Mouse (Mus musculus): Measurements from ENCODE around the gene Esrrg. TPM values are rescaled to one million over a fixed set of nuclear protein-coding genes. Genes with fewer than 3 reads are reported as not detected.
A peak's percentile ranks its signal among the peaks of the same experiment; 100 is the strongest.

Gene Esrrg
- polyA plus RNA-seq, 1 experiment from 2014 or later: 1.8 TPM

- TF ChIP-seq CTCF (IDR thresholded peaks at IDR 0.05; ENCODE audit: low read depth): no peak
These were observed 447.3 kb downstream of the Esrrg start for GRCm38 (mm10) chr1:188055888-188056287.

GRCm38 (mm10) chr1:188057892-188058291 is 449.3 kb downstream of the Esrrg start:
- no peak for ATAC-seq (ENCODE audit: insufficient read depth)
- WGBS: 62% methylated on average over 4 of the region's 4 CpGs
- no peaks in the 10 kb centered on the region for H3K9me3 ChIP-seq (ENCODE audit: low read depth, low read length)

More at GRCm38 (mm10) chr1:188055888-188056287, 447.3 kb downstream of the Esrrg start:
- no peak overlapping the region for H3K4me2 ChIP-seq
- WGBS: 53% methylated on average over 3 of the region's 3 CpGs
- H3K9ac ChIP-seq: no peak overlapping the region
- no peaks in the 10 kb centered on the region for H3K9me3 ChIP-seq (ENCODE audit: low read depth, low read length)
- ATAC-seq (ENCODE audit: insufficient read depth): 0 out of 2 replicates have a peak, but pooled peaks have one; percentile 52
- H3K27ac ChIP-seq (ENCODE audit: low read depth): no peak overlapping the region
- H3K4me3 ChIP-seq (ENCODE audit: low read depth, low read length): no peak overlapping the region
- no peaks in the 10 kb centered on the region for H3K4me1 ChIP-seq (ENCODE audit: insufficient read depth)
- no peaks in the 10 kb centered on the region for H3K36me3 ChIP-seq (ENCODE audit: insufficient read depth)
- H3K27me3 ChIP-seq (ENCODE audit: insufficient read depth, low read length): no peaks in the 10 kb centered on the region
- DNase-seq: peak; percentile 49

GRCm38 (mm10) chr1:188059006-188059405 is 450.4 kb downstream of the Esrrg start:
- Histone ChIP-seq H3K4me2 (no peak overlapping the region), H3K27me3 (ENCODE audit: insufficient read depth, low read length) (no peaks in the 10 kb centered on the region), H3K36me3 (ENCODE audit: insufficient read depth) (no peaks in the 10 kb centered on the region), H3K4me1 (ENCODE audit: insufficient read depth) (no peaks in the 10 kb centered on the region), H3K9me3 (ENCODE audit: low read depth, low read length) (no peaks in the 10 kb centered on the region), H3K27ac (ENCODE audit: low read depth) (no peak overlapping the region), H3K4me3 (ENCODE audit: low read depth, low read length) (no peak overlapping the region), H3K9ac (no peak overlapping the region)
- DNase-seq (no peak), ATAC-seq (ENCODE audit: insufficient read depth) (no peak)
- no peak for TF ChIP-seq CTCF (IDR thresholded peaks at IDR 0.05; ENCODE audit: low read depth)
- WGBS: 78% methylated on average over 6 of the region's 6 CpGs

More at GRCm38 (mm10) chr1:188057892-188058291, 449.3 kb downstream of the Esrrg start:
- Histone ChIP-seq H3K4me1 (ENCODE audit: insufficient read depth) (no peaks in the 10 kb centered on the region), H3K4me2 (no peak overlapping the region), H3K9ac (no peak overlapping the region), H3K27ac (ENCODE audit: low read depth) (no peak overlapping the region), H3K27me3 (ENCODE audit: insufficient read depth, low read length) (no peaks in the 10 kb centered on the region), H3K4me3 (ENCODE audit: low read depth, low read length) (no peak overlapping the region), H3K36me3 (ENCODE audit: insufficient read depth) (no peaks in the 10 kb centered on the region)
- no peak for TF ChIP-seq CTCF (IDR thresholded peaks at IDR 0.05; ENCODE audit: low read depth)
- DNase-seq: no peak

GRCm38 (mm10) chr1:188060493-188060892 is 451.9 kb downstream of the Esrrg start:
- TF ChIP-seq CTCF (IDR thresholded peaks at IDR 0.05; ENCODE audit: low read depth): no peak
- no peak overlapping the region for H3K4me3 ChIP-seq (ENCODE audit: low read depth, low read length)
- DNase-seq (no peak), ATAC-seq (ENCODE audit: insufficient read depth) (no peak)
- no peaks in the 10 kb centered on the region for H3K4me1 ChIP-seq (ENCODE audit: insufficient read depth)
- WGBS: 82% methylated on average over 7 of the region's 7 CpGs
- H3K27ac ChIP-seq (ENCODE audit: low read depth): no peak overlapping the region
- H3K27me3 ChIP-seq (ENCODE audit: insufficient read depth, low read length): no peaks in the 10 kb centered on the region
- no peaks in the 10 kb centered on the region for H3K36me3 ChIP-seq (ENCODE audit: insufficient read depth)
- no peaks in the 10 kb centered on the region for H3K9me3 ChIP-seq (ENCODE audit: low read depth, low read length)
- no peak overlapping the region for H3K4me2 ChIP-seq
- H3K9ac ChIP-seq: no peak overlapping the region

- DNase-seq (no peak), ATAC-seq (ENCODE audit: insufficient read depth) (no peak)
- H3K9ac ChIP-seq: no peak overlapping the region
- no peak overlapping the region for H3K27ac ChIP-seq (ENCODE audit: low read depth)
- no peak overlapping the region for H3K4me2 ChIP-seq
- 51% methylated on average over 9 of the region's 9 CpGs for WGBS
- H3K9me3 ChIP-seq (ENCODE audit: low read depth, low read length): no peaks in the 10 kb centered on the region
- H3K4me3 ChIP-seq (ENCODE audit: low read depth, low read length): no peak overlapping the region
- H3K4me1 ChIP-seq (ENCODE audit: insufficient read depth): no peaks in the 10 kb centered on the region
- no peaks in the 10 kb centered on the region for H3K27me3 ChIP-seq (ENCODE audit: insufficient read depth, low read length)
- TF ChIP-seq CTCF (IDR thresholded peaks at IDR 0.05; ENCODE audit: low read depth): no peak
- no peaks in the 10 kb centered on the region for H3K36me3 ChIP-seq (ENCODE audit: insufficient read depth)
These were observed 460.2 kb downstream of the Esrrg start for GRCm38 (mm10) chr1:188068833-188069232.

GRCm38 (mm10) chr1:188069849-188070248 is 461.3 kb downstream of the Esrrg start:
- H3K4me2 ChIP-seq: no peak overlapping the region

GRCm38 (mm10) chr1:188077561-188078195 is 469.1 kb downstream of the Esrrg start:
- DNase-seq (no peak), ATAC-seq (ENCODE audit: insufficient read depth) (no peak)
- no peak for TF ChIP-seq CTCF (IDR thresholded peaks at IDR 0.05; ENCODE audit: low read depth)
- Histone ChIP-seq H3K36me3 (ENCODE audit: insufficient read depth) (no peaks in the 10 kb centered on the region), H3K4me3 (ENCODE audit: low read depth, low read length) (no peak overlapping the region), H3K27me3 (ENCODE audit: insufficient read depth, low read length) (no peaks in the 10 kb centered on the region), H3K4me2 (no peak overlapping the region), H3K9me3 (ENCODE audit: low read depth, low read length) (no peaks in the 10 kb centered on the region), H3K9ac (no peak overlapping the region), H3K27ac (ENCODE audit: low read depth) (no peak overlapping the region), H3K4me1 (ENCODE audit: insufficient read depth) (no peaks in the 10 kb centered on the region)
- 80% methylated on average over 11 of the region's 11 CpGs for WGBS

More at GRCm38 (mm10) chr1:188069849-188070248, 461.3 kb downstream of the Esrrg start:
- Histone ChIP-seq H3K4me3 (ENCODE audit: low read depth, low read length) (no peak overlapping the region), H3K4me1 (ENCODE audit: insufficient read depth) (no peaks in the 10 kb centered on the region), H3K9ac (no peak overlapping the region), H3K27ac (ENCODE audit: low read depth) (no peak overlapping the region), H3K27me3 (ENCODE audit: insufficient read depth, low read length) (no peaks in the 10 kb centered on the region), H3K9me3 (ENCODE audit: low read depth, low read length) (no peaks in the 10 kb centered on the region), H3K36me3 (ENCODE audit: insufficient read depth) (no peaks in the 10 kb centered on the region)
- no peak for DNase-seq
- 0 out of 2 replicates have a peak, but pooled peaks have one; percentile 18 for TF ChIP-seq CTCF (IDR thresholded peaks at IDR 0.05; ENCODE audit: low read depth)
- no peak for ATAC-seq (ENCODE audit: insufficient read depth)
